Mouse (Mus musculus) brain, adult 10 weeks (tissue): ENCODE data around the gene Cd3e. TPM values are rescaled to one million over a fixed set of nuclear protein-coding genes. Genes with fewer than 3 reads are reported as not detected.

Source experiments
- polyA plus RNA-seq: library from polyadenylated mRNA; stranded (reverse); fragments of 350-450 nt; fragmentation: Illumina TruSeq; extraction: RNeasy Lipid Tissue Mini Kit (QIAGEN cat#74804); gene quantifications from one replicate; pipeline ENCODE4 v1.2.3, GENCODE M21; 2015; ENCODE audit warnings: low read depth, low replicate concordance

Gene Cd3e
- polyA plus RNA-seq = not detected

GRCm38 (mm10) chr9:45009180-45010078 lies at the start of gene Cd3e:
Cd3e (minus strand) TSS chr9:45009627.

GRCm38 (mm10) chr9:45055082-45055713 lies 45.8 kb upstream of the Cd3e start, which contains the start of gene Mpzl3:
Mpzl3 (plus strand) TSS chr9:45055186.

GRCm38 (mm10) chr9:45039499-45039898 lies 30.1 kb upstream of the Cd3e start, which contains the start of gene Mpzl2:
Mpzl2 (plus strand) TSS chr9:45039799.

GRCm38 (mm10) chr9:44981676-44982075 lies 27.8 kb downstream of the Cd3e start, which contains the start of gene Cd3d:
Cd3d (plus strand) TSS chr9:44981786.

GRCm38 (mm10) chr9:44980242-44980641 lies 29.2 kb downstream of the Cd3e start, which contains the start of gene Cd3g:
Cd3g (minus strand) TSS chr9:44980431.

GRCm38 (mm10) chr9:44965126-44965832 lies 44.1 kb downstream of the Cd3e start, which contains the start of gene Ube4a:
Ube4a (minus strand) TSS chr9:44965600.

Other genes starting within 250 kb of the Cd3e start
- 72.5 TPM for gene Arcn1, start 241.8 kb downstream of the Cd3e start, polyA plus RNA-seq
- 76.9 TPM for gene Ift46, start 241.7 kb downstream of the Cd3e start, polyA plus RNA-seq
- gene Tmem25, start 210.3 kb downstream of the Cd3e start, polyA plus RNA-seq = 65.3 TPM
- gene Ttc36, start 206.6 kb downstream of the Cd3e start, polyA plus RNA-seq = 0.57 TPM
- gene Kmt2a, start 128.3 kb downstream of the Cd3e start, polyA plus RNA-seq = 24.6 TPM
- gene Atp5l, start 88.9 kb downstream of the Cd3e start, polyA plus RNA-seq = 976 TPM
- 43.9 TPM for gene Ube4a, start 44.0 kb downstream of the Cd3e start, polyA plus RNA-seq
- not detected for gene Cd3g, start 29.2 kb downstream of the Cd3e start, polyA plus RNA-seq
- not detected for gene Cd3d, start 27.8 kb downstream of the Cd3e start, polyA plus RNA-seq
- gene Mpzl2, start 30.2 kb upstream of the Cd3e start, polyA plus RNA-seq = 1.1 TPM
- gene Mpzl3, start 45.6 kb upstream of the Cd3e start, polyA plus RNA-seq = 3.9 TPM
- 0.52 TPM for gene Jaml, start 69.6 kb upstream of the Cd3e start, polyA plus RNA-seq
- gene Scn2b, start 108.2 kb upstream of the Cd3e start, polyA plus RNA-seq = 149 TPM
- 149 TPM for gene Scn4b, start 128.8 kb upstream of the Cd3e start, polyA plus RNA-seq
- gene BC049352, start 172.4 kb upstream of the Cd3e start, polyA plus RNA-seq = 1.2 TPM
- 0.21 TPM for gene Tmprss4, start 194.5 kb upstream of the Cd3e start, polyA plus RNA-seq